Mouse (Mus musculus) heart, postnatal 4 days (tissue): ENCODE results near the gene Snx6. TPM values are rescaled to one million over a fixed set of nuclear protein-coding genes. Genes with fewer than 3 reads are reported as not detected.
"Not testable (repeated sequence)": the region's sequence is repeated elsewhere in the genome, so short reads cannot be mapped to it uniquely, and the experiment has no call there.

Experiments used
- DNase-seq: peaks from one replicate; pipeline ENCODE4 v3.0.0; 2021
- total RNA-seq, 2 experiments: library from RNA; stranded (reverse); gene quantifications; 2 replicates each; pipeline ENCODE4 v1.2.3; 2021

Snx6 gene
- 10 to 100 TPM; 56.4 TPM for total RNA-seq

DNA sequence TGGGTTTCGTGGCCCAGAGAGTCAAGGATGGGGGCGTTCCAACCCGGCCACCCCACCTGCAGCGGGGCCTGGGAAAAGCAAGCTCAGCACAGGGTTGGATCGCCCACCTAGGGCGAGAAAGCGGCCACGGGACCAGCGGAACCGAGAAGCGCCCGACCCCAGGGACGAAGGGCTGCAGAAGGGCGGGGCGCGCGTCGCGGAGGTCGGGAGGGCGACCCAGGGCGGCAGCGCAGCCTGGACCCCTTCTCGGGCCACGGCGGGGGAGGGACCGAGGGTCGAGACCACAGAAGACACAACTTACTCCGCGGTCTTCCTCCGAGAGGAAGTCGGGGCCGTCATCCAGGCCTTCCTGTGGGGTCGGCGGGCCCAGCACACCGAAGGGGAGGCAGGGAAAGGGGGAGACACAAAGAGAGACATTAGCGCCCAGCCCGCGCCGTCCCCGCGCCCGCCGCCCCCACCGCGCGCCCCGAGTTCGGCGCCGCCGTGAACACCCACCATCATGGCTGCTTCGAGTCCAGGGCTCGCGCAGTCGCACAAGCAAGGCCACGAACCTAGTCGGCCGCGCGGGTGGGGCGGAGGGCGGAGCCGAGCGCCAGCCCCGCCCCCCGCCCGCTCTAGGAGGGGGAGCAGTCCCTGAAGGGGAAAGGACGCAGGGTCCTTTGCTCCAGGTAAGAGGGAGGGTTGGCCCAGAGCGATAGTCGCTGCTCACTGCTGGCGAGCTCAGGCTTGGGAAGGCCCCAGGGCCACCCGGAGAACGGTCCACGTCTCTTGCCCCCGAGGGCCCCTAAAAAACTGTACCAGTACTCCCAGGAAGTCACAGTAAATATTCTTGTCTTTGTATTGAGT, at the start of gene Snx6:
TSS of gene Snx6 (minus strand) at position 551 of the 846 bp plus-strand sequence.
- peak; percentile 88 for DNase-seq

- DNase-seq = no peak
These were observed 48.9 kb upstream of the Snx6 start for GRCm38 (mm10) chr12:54844415-54844814.

DNA sequence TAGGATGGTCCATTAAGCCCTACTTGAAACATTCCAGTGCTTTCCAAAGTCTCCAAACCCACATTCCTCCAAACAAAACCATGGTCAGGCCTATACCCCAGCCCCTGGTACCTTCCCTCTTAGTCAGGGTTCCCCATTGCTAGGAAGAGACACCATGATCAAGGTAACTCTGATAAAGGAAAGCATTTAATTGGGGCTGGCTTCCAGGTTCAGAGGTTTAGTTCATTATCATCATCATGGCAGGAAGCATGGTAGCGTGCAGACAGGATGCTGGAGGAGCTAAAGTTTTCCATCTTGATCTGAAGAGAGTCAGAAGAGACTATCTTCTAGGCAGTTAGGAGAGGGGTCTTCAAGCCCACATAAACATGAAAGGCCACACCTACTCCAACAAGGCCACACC, 46.1 kb upstream of the Snx6 start:
- DNase-seq = no peak

DNA sequence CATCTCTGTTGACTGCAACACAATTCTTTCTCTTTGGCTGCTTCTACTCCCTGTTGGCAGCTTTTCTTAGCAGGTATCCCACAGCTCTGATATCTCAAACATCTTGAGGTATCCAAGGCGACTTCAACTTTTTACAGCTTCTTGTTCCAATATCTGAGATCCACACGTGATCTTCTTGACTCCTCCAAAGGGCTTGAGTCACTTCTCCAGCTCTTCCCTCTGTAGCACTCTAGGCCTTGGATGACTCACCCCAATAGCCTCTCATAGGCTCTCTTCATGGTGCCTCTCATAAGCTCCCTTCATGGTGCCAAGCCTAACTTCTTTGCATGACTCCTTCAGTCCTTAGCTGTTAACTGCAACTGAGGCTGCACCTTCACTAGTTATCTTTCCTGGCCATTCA, 44.3 kb upstream of the Snx6 start:
- DNase-seq = no peak

DNA sequence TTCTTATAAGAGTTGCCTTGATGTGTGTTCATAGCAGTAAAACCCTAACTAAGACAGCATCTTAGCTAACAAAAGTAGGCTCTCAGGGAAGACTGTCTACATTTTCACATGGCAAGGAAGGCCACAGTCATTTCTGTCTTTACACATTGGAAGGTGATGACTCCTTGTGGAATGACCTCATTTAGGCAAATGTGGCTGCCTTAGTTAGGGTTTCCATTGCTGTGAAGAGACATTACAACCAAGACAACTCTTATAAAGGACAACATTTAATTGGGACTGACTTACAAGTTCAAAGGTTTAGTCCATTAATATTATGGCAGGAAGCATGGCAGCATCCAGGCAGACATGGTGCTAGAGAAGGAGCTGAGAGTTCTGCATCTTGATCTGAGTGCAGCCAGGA, 43.4 kb upstream of the Snx6 start:
- no peak for DNase-seq

- DNase-seq = peak; percentile 33
These were observed 40.4 kb upstream of the Snx6 start for GRCm38 (mm10) chr12:54835608-54836570.

- peak; percentile 95 for DNase-seq
These were observed 39.5 kb upstream of the Snx6 start for GRCm38 (mm10) chr12:54834925-54835447.

- peak; percentile 29 for DNase-seq
These were observed 38.4 kb upstream of the Snx6 start for GRCm38 (mm10) chr12:54833856-54834399.

- DNase-seq = not testable (repeated sequence)
These were observed 36.4 kb upstream of the Snx6 start for GRCm38 (mm10) chr12:54831927-54832326.

- DNase-seq = peak; percentile 89
These were observed 35.1 kb upstream of the Snx6 start for GRCm38 (mm10) chr12:54830574-54830973.

DNA sequence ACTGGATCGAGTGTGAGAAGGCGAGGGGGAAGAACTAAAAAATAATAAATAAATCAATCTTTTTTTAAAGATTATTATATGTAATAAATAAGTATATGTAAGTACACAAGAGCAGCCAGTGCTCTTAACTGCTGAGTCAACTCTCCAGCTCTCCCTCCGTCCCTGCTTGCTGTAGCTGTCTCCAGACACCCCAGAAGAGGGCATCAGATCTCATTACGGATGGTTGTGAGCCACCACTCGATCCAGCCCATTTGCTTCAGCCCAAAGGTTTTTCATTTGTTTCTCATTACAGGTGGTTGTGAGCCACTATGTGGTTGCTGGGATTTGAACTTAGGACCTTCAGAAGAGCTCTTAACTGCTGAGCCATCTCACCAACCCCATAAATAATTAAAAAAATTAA, 34.4 kb upstream of the Snx6 start:
- no peak for DNase-seq

- DNase-seq = no peak
These were observed 32.5 kb upstream of the Snx6 start for GRCm38 (mm10) chr12:54828043-54828442.

DNA sequence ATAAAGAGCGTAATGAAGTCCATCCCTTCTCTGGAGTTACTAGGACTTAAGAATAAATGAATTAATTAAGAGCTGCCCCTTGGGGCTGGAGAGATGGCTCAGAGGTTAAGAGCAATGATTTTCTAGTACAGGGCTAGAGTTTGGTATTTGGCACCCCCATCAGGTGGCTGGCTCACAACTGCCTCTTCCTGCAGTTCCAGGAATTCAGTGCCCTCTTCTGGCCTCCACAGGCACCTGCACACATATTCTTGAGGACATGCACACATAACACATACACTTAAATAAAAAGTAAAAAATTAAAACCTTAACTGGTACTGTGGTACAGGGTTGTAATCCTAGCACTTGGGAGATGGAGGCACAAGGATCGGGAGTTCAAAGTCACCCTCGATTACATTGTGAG, 29.7 kb upstream of the Snx6 start:
- no peak for DNase-seq

GRCm38 (mm10) chr12:54822836-54823426, 27.4 kb upstream of the Snx6 start:
- peak; percentile 9 for DNase-seq

DNA sequence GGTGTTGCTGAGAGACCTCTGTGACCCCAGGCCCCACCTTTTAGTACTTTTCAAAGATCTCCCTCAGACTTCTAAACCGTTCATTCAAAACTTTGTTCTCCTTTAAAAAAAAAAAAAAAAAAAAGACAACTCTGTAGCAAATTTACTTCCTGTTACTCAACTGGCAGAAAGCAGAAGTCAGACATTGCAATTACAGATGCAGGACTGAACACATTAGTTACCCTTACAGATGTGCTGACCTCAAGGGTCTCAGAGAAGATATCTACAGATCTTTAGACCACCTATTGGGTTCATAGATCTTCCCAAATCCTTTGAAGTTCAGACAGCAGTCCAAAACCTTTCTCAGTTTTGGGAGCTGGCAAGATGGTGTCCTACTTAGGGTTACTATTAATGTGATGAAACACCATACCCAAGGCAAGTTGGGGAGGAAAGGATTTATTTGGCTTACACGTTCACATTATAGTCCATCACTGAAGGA, 25.2 kb upstream of the Snx6 start:
- DNase-seq = no peak

DNA sequence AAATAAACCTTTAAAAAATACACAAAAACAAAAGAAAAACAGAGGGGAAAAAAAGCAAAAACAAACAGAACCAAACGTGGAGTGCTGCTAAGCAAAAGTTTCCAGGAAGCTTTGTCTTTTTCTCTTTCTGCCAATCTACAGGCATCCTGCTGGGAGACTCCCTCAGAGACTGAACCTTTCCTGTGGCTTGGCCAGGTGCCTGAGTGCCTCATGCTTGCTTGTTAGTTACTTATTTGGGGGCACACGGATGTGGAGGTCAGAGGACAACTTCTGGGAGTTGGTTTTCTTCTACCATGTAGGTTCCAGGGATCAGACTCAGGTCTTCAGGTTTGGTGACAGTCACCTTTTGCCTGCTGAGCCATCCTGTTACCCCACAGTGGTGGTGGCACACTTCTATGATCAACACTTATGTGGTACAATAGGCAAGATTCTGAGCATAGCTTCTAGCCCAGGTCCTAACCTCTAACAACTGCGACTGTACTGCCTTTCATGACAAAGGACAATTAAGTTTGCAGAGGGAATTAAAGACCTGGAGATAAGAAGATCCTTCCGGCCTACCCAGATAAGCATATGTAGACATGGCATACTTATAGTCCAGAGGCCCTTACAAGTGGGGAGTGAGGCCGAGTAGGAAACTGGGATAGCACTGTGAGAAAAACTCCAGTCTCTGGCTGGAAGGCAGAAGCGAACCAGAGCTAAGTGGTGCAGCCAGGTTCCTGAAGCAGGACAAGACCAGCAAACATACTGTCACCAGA, 23.9 kb upstream of the Snx6 start:
- DNase-seq = no peak

DNA sequence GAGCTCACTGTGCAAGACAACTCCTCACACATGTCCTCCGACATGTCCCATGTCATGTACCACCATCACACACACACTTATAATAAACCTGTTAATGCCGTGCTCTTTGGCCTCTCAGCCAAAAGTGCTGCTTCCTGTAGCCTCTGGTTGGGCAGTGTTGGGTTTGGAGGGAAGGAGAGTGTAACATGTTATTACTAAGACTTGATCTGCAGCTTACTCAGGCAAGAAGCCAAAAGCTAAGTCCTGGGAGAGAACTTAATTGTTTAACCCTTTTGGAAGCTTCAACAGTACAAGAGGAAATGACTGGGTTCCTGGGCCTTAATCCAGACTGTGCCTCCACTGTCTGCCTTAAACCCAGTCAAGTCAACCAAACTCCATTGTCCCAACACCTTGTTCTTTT, 14.6 kb upstream of the Snx6 start:
- DNase-seq = no peak

DNA sequence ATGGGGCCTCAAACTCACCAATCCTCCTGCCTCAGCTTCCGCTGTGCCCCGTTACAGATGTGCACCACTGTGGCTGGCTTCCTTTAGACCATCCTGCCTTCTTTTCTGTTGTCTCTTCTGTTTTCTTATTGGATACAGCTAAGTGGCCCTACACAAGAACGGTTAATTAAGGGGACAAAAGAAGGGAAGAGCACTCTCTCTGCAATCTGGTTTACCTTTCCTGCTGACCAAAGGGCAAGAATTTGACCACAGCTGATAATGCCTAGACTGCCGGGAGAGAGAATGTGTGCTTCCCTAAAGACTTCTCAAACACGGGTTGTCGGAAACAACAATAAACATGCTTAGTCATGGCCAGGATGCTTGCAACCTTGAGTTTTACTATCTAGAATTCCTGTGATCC, 12.0 kb upstream of the Snx6 start:
- no peak for DNase-seq

DNA sequence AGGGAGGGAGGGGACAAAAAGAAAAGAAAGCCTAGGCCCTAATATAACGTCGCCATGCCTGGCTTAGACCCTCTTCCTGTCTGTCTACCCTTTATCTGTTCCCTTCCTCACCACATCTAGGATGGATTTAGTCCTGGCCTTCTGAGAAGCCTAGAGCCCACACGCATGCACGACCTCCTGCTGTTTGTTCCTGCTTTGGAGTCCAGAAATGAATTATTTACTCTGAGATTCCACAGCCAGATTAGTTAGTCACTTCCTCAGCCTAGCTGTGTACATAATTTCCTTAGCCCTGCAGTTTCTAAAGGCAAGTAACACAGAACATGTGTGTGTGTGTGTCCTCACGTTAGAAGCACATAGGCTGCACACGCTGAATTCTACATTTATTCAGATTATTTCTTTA, 10.6 kb upstream of the Snx6 start:
- DNase-seq = no peak

GRCm38 (mm10) chr12:54805254-54806002, 9.9 kb upstream of the Snx6 start:
- no peak for DNase-seq

DNA sequence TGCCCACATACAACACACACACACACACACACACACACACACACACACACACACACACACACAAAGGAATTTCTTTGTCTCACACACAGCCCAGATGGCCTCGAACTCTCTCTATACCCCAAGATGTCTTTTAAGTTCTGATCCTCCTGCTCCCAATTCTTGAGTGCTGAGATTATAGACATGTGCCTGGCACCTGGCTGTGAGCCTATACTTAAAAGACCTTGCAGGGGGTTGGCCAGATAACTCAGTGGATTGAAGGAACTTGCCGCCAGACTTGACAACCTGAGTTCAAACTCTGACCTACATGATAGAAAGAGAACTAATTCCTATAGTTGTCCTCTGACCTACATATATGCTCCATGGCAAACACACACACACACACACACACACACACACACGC, 8.0 kb upstream of the Snx6 start:
- no peak for DNase-seq
